Mouse (Mus musculus) G1E (cell line): ENCODE data around the gene E130208F15Rik.

Source experiments
- GATA1 ChIP-seq: IDR thresholded peaks from 2 replicates; pipeline ENCODE4 v1.6.1; 2012; ENCODE audit warnings: borderline replicate concordance, low read length, inconsistent platforms, mixed read lengths
- GATA2 ChIP-seq: IDR thresholded peaks from 2 replicates; pipeline ENCODE4 v1.6.1; 2012; ENCODE audit warnings: low read depth, low read length, inconsistent platforms, borderline replicate concordance

DNA sequence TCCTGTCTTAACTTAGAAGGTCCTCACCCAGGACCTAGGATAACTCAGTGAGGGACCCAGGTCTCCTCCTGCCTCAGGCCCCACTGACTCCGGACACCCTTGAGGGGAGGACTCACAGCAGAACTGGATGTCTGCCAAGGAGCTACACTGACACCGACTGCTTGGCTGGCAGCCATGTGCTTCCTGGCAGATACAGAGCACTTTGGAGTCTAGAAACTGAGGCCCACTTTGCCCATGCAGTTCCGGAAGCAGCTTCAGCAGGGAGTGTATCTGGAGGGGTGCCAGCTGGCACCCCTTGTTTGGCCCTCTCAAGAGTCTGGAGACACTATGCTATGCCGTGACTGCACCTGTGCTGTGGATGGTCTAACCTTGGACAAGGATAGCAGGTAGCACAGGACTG is 11.9 kb downstream of the E130208F15Rik start:
- TF ChIP-seq GATA2 (no peak), GATA1 (no peak)
